Mouse (Mus musculus) small intestine, adult 2 months (tissue): ENCODE measurements around the gene Klhdc2. TPM values are rescaled to one million over a fixed set of nuclear protein-coding genes. Genes with fewer than 3 reads are reported as not detected.
A peak's percentile ranks its signal among the peaks of the same experiment; 100 is the strongest.

ENCODE experiments used
- H3K27ac ChIP-seq: fragments of 200-500 bp; 2 replicates; pipeline ENCODE4 v1.5.1; 2012; ENCODE audit warnings: low read depth, low read length, control low read depth, inconsistent platforms; ENCODE audit not compliant: insufficient read depth
- H3K27me3 ChIP-seq: fragments of 200-500 bp; 2 replicates; pipeline ENCODE4 v1.6.1; 2012; ENCODE audit warnings: mild to moderate bottlenecking, moderate library complexity, low read length, inconsistent platforms; ENCODE audit not compliant: control insufficient read depth, insufficient read depth
- H3K36me3 ChIP-seq: fragments of 200-500 bp; 2 replicates; pipeline ENCODE4 v1.6.1; 2012; ENCODE audit warnings: mild to moderate bottlenecking, low read length, control low read depth, inconsistent platforms; ENCODE audit not compliant: control insufficient read depth, insufficient read depth
- H3K4me1 ChIP-seq: fragments of 200-500 bp; 2 replicates; pipeline ENCODE4 v1.6.1; 2012; ENCODE audit warnings: low read length, inconsistent platforms, mixed read lengths; ENCODE audit not compliant: control insufficient read depth, insufficient read depth, insufficient read length
- H3K4me3 ChIP-seq: fragments of 200-500 bp; 2 replicates; pipeline ENCODE4 v1.5.1; 2012; ENCODE audit warnings: low read depth, mild to moderate bottlenecking, control low read depth, inconsistent platforms, low read length, moderate library complexity
- CTCF ChIP-seq: fragments of 200-500 bp; IDR thresholded peaks from 2 replicates; pipeline ENCODE4 v1.5.1; 2012; ENCODE audit warnings: low read depth, mild to moderate bottlenecking, control low read depth, inconsistent platforms, low read length, moderate library complexity, mixed read lengths; ENCODE audit not compliant: insufficient replicate concordance, insufficient read length; ENCODE audit errors: extremely low read depth
- POLR2A ChIP-seq: fragments of 200-500 bp; IDR thresholded peaks from 2 replicates; pipeline ENCODE4 v1.6.1; 2012; ENCODE audit warnings: low read depth, mild to moderate bottlenecking, control low read depth, inconsistent platforms, low read length, moderate library complexity
- WGBS: fragments of 180-500 bp; shearing (Covaris S2); methylation state at CpG from one replicate; pipeline ENCODE4 v1.1.7; 2018; 5-methylcytosine and 5-hydroxymethylcytosine counted together
- polyA plus RNA-seq: library from polyadenylated mRNA; depleted of rRNA; stranded (reverse); fragments of >200 nt; gene quantifications from 2 replicates; pipeline ENCODE4 v1.2.3, GENCODE M21; 2012; rRNA removed

The Klhdc2 gene
- polyA plus RNA-seq: 18.9 and 22.6 TPM in 2 replicates

DNA sequence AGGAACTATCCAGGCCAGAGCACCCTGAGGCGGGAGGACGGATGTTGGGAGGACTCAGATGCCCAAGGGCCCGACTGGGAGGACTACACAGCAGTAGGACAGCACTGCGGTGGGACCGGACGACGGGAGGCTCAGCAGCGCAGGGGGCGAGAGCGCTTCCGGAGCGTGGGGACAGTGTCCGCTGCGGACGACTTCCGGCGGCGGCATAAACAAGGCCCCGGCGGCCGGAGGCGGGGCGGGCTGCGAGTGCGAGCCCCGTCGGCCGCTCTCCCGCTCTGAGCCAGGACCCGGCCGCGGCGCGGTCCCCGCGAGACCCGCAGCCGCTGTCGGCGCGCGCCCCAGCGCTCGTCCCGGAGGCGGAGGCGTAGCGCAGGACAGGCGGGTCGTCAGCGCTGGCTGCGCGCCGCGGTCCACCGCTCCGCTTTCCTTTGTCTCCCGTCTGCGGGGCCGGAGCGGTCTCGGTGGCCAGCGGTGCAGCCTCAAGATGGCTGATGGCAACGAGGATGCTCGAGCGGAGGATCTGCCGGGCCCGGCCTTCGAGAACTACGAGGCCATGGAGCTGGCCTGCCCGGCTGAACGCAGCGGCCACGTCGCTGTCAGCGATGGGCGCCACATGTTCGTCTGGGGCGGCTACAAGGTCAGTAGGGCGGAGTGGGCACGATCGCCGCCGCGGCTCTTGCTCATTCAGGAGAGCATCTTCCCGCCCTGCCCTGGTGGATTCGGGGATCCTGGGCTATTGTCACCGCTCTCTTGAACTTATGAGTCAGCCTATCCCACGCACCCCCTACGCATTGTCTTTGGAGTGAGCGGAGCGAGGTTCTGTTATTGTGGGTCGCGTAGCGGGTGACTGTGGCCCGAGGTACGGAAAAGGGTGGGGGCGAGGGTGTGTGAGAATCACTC is at the start of gene Klhdc2:
Klhdc2 (plus strand) TSS at position 171 of the 900 bp plus-strand sequence.
- Histone ChIP-seq H3K36me3 (0 out of 2 replicates have a peak, but pooled peaks cover 2% of the 10 kb centered on the region), H3K27me3 (no peaks in the 10 kb centered on the region), H3K4me1 (peaks cover 8% of the 10 kb centered on the region), H3K4me3 (peak within 1 kb of the TSS; percentile 75), H3K27ac (peak within 1 kb of the TSS; percentile 76)
- TF ChIP-seq CTCF: no peak
- peak; percentile 42 for TF ChIP-seq POLR2A
- under 1% methylated on average over 96 of the region's 98 CpGs for WGBS

DNA sequence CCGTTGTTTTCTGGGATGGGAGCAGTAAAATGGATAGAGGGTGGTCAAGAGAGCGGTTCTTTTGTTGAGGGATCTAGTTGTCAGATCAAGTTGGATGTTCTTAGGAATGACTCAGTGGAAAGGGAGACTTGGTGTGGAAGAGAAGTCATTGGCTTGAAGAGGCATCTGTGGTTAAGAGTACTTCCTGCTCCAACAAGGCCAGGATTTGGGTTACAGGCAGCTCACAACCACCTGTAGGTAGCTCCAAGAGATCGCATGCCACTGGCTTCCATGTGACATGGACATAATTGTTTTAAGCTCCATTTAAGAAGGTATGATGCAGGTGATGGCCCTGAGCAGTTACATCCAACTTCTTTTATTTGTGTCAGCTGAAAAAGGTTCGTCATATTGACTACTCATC is 46.7 kb upstream of the Klhdc2 start:
- Histone ChIP-seq H3K4me3 (no peak overlapping the region), H3K27me3 (no peaks in the 10 kb centered on the region), H3K27ac (no peak overlapping the region), H3K36me3 (no peaks in the 10 kb centered on the region), H3K4me1 (no peaks in the 10 kb centered on the region)
- WGBS: 89% methylated on average over 4 of the region's 4 CpGs
- TF ChIP-seq POLR2A: no peak
- no peak for TF ChIP-seq CTCF

DNA sequence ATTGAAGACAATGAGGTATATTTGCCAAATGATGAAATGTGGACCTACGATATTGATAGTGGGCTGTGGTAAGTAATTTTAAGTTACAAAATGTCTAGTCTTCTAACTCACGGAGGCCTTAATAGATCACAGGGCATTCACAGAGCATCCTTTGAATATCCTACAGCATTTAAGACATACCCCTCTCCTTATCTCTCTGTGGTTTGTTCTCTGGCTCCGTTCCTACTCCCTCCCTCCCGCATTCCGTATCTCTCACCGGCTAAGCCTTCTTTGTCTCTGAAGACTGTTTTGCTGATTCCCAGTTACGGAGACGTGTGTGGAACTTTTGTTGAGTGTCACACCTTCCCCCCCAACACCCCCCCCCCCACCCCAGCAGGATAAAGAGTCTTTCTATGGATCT is 45.7 kb upstream of the Klhdc2 start:
- no peaks in the 10 kb centered on the region for H3K4me1 ChIP-seq
- H3K36me3 ChIP-seq: no peaks in the 10 kb centered on the region
- no peak overlapping the region for H3K27ac ChIP-seq
- TF ChIP-seq POLR2A: no peak
- no peak for TF ChIP-seq CTCF
- H3K4me3 ChIP-seq: no peak overlapping the region
- WGBS: 84% methylated on average over 8 of the region's 8 CpGs
- no peaks in the 10 kb centered on the region for H3K27me3 ChIP-seq

DNA sequence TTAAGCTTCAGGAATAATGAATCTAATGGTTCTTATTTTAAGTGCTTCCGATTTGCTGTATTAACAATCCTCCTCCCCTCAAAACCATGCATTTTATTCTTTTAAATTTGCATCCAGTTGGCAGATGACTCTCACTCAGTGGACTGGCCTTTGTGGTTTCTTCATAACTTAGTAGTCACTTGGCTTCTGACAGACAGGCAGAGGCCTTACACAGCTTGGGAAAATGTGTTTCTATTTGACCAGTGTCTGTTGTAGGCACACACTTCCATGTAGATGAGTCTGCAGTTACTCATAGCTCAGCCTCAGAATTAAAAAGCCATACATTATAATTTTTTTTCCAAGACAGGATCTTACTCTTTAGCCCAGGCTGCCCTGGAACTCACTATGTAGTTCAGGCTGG is 42.7 kb upstream of the Klhdc2 start:
- no peak for TF ChIP-seq CTCF
- no peak for TF ChIP-seq POLR2A
- H3K27me3 ChIP-seq: no peaks in the 10 kb centered on the region
- H3K4me1 ChIP-seq: no peaks in the 10 kb centered on the region
- H3K4me3 ChIP-seq: no peak overlapping the region
- WGBS: 98% methylated on average over 1 of the region's 1 CpGs
- no peaks in the 10 kb centered on the region for H3K36me3 ChIP-seq
- H3K27ac ChIP-seq: no peak overlapping the region

DNA sequence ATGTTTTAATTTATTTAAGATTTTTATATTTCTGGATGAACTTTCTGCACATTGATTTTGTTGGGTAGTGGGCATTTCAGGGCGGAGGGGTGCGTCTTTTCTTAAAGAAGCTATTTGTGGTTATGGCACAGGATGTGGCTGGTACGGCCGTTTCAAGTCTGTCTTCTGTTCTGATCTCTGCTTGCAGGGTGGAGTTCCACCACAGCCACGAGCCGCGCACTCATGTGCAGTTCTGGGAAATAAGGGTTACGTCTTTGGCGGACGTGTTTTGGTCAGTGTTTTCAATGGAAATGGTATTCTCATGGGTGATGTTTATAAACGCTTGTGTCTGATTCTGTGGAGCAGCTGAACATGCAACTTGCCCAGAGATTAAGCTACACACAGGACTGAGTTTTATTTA is 38.6 kb upstream of the Klhdc2 start:
- TF ChIP-seq CTCF: no peak
- no peak for TF ChIP-seq POLR2A
- Histone ChIP-seq H3K4me3 (no peak overlapping the region), H3K27me3 (no peaks in the 10 kb centered on the region), H3K36me3 (no peaks in the 10 kb centered on the region), H3K4me1 (no peaks in the 10 kb centered on the region), H3K27ac (no peak overlapping the region)
- WGBS: 75% methylated on average over 11 of the region's 11 CpGs

DNA sequence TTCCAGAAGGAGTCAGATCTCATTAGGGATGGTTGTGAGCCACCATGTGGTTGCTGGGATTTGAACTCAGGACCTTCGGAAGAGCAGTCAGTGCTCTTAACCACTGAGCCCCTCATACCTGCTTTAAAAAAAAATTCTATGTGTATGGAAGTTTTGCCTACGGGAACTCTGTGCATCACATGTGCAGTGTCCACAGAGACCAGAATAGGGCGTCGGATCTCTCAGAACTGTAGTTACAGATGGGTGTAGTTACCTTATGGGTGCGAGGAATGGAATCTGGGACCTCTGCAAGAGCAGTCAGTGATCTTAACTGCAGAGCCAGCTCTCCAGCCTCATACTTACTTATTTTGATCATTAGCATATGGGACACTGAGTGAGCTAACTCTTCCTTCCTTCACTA is 34.2 kb upstream of the Klhdc2 start:
- WGBS: 94% methylated on average over 5 of the region's 5 CpGs
- Histone ChIP-seq H3K4me3 (no peak overlapping the region), H3K4me1 (no peaks in the 10 kb centered on the region), H3K27ac (no peak overlapping the region), H3K27me3 (no peaks in the 10 kb centered on the region), H3K36me3 (no peaks in the 10 kb centered on the region)
- no peak for TF ChIP-seq CTCF
- TF ChIP-seq POLR2A: no peak

DNA sequence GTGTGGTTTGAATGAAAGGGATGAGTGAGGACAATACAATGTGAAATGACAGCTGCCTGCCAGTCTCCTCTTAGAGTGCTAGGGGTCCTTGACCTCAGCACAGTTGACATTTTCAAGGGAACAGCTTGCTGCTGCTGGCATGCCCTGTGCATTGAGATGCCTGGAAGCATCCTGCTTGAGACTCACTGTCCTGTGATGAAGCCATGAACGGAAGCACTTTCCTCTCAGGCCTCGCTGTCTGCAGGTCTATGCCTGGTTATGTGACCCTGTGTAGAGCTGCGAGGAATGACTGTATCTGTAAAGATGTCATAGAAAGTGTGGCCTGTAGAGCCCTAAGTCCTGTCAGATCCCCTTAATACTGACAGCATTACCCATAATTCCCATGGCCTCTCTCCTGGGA is 31.4 kb upstream of the Klhdc2 start:
- no peak overlapping the region for H3K27ac ChIP-seq
- H3K27me3 ChIP-seq: no peaks in the 10 kb centered on the region
- 88% methylated on average over 3 of the region's 3 CpGs for WGBS
- no peaks in the 10 kb centered on the region for H3K4me1 ChIP-seq
- H3K36me3 ChIP-seq: no peaks in the 10 kb centered on the region
- no peak overlapping the region for H3K4me3 ChIP-seq
- TF ChIP-seq CTCF (no peak), POLR2A (no peak)
